Mouse (Mus musculus): Measurements from ENCODE around the gene Lnx2.

DNA sequence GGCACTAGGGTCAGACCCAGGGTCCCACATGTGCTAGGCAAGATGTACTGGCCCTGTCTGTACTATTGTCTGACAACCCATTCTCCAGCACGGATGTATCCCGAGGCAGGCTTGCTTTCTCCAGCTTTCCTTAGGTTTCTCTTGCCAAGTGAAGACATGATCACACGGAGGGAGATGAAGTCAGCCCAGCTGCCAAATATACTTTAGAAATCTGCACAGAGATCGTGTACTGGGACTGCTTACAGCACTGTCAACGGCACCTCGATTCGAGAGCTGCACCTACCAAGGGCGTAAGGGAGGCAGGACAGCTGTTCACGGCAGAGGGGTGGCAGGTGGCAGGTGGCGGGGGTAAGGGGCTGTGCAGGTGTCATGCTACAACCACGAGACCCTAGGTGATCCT, 55.8 kb downstream of the Lnx2 start:
- TF ChIP-seq CTCF (IDR thresholded peaks at IDR 0.05; ENCODE audit: borderline replicate concordance, control insufficient read depth, extremely low read depth, insufficient read depth, low read length, poor library complexity) (no peak), POLR2A (IDR thresholded peaks at IDR 0.05; ENCODE audit: control insufficient read depth, extremely low read depth, insufficient read depth, low read length, poor library complexity) (no peak)
